Mouse (Mus musculus) retina, embryonic 14.5 days (tissue): ENCODE measurements at regions not wholly inside any gene's neighbourhood (a gene's known extent, or its start where the extent isn't known, plus 50 kb on each side); places are given as distances from the start of the nearest gene placed in this dataset.

ENCODE experiments used
- DNase-seq: peaks from one replicate; pipeline ENCODE4 v3.0.0-alpha.2; 2015; ENCODE audit warnings: low spot score

DNA sequence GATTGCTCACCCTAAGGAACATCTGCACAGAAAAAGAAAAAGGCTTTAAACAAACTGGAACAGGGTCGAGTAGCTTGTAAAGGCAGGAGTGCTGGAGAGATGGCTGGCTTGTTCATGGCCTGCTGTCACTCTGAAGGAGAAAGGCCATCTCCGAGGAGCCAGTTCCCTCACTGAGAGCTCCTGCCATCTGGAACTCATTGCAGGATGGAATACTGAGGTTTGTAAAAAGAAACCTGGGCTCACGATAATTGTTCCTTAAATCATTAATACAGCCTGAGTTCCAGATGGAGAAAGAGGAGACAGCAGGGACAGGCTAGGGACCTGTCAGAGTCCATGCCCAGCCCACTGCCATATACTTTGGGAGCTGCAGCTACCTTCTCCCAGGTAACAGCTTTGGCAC lies 100.8 kb upstream of the Gm12830 start:
- DNase-seq, result no peak

GRCm38 (mm10) chr4:114721386-114721785 lies 100.1 kb upstream of the Gm12830 start:
- DNase-seq, result no peak

GRCm38 (mm10) chr4:114728235-114729000 lies 93.1 kb upstream of the Gm12830 start:
- DNase-seq, result no peak

DNA sequence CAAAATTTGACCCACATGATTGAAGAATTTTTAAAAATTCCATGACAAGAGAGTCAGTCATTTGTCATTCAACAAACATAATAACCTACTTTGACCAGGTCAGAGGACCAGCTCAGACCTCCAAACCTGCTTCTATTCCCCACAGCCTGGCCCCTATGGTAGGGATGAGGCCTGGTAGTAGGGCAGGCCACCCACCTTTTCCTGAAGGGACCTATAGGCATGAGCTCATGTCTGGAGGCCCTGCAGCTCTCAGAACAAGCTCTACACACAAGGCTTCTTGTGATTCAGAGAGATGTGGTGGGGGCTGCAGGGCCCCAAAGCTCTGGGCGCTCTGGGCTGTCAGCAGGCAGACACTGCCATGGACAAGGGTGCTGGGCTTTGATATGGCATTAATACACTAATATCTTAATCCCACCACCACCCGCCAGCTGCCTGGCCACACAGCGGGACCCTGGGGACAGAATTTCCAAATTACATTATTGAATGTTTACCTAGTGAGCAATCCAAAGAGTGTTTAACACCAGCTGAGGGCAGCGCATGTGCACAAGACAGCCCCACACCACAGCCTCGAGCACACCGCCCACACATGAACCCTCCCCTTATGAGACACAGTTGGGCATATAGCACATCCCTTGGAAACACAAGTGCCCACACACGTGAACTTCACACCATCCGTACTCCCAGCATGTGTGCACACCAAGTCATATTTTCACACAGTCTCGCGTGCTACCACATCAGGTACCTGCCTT lies 88.1 kb upstream of the Gm12830 start:
- no peak for DNase-seq

DNA sequence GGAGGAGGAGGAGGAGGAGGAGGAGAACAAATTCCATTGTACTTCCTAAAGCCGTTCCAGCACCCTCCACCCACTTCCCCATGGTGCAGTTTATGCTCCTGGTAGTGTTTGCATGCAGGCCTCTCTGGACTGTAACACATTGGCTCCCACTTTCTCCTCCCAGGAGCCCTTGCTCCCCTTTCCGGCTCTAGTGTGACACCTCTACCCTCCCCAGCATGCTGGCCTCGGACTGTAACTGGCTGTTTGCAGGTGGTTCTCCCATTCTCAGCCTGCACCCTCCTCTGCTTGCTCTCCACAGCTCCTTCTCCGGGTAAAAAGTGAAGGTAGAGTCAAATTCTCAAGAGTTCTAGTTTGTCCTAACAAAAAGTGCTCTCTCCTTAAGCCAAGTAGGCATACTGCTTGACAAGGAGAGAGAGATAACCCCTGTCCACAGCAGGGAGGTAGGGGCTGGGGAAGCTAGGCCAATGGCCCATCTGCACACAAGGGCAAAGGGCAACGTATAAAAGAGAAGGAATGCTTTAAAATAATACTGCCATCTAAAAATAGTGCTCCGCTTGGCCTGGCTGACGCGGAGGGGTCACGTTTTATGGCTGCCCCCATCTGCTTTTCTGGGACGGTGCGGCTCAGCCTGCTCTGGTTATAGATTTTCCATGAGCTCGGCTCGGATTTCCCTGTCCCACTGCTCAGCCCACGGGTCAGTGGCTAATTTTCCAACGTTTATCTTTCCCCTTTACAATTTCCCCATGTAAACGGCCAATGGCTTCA lies 82.4 kb upstream of the Gm12830 start:
- no peak for DNase-seq

DNA sequence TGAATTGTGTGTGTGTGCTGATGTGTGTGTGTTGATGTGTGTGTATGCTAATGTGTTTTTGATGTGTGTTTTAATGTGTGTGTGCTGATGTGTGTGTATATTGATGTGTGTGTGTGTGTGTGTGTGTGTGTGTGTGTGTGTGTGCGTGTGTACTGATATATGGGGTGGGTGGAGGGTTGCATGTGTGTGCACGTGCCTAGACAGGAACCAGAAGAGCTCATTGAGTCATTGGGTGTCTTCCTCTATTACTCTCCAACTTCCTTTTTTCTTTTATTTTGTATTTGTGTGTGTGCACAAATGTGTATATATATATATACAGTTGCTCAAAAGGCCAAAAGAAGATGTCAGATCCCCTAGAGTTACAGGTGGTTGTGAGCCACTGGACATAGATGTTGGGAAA lies 73.4 kb upstream of the Gm12830 start:
- DNase-seq, result no peak

- DNase-seq, result no peak
These were observed 61.7 kb upstream of the Gm12830 start for GRCm38 (mm10) chr4:114759837-114760236.

- peak; percentile 27 for DNase-seq
These were observed 54.7 kb upstream of the Gm12830 start for GRCm38 (mm10) chr4:114766643-114767393.
